Mouse (Mus musculus): ENCODE results near the gene Atf7.

Gene Atf7

GRCm38 (mm10) chr15:102547478-102547877, 77.8 kb downstream of the Atf7 start:
- no peak for DNase-seq (ENCODE audit: low spot score in 2 of 2)

GRCm38 (mm10) chr15:102546677-102547427, 78.4 kb downstream of the Atf7 start:
- DNase-seq (ENCODE audit: low spot score in 2 of 2), result no peak

- no peak for DNase-seq (ENCODE audit: low spot score in 2 of 2)
These were observed 79.0 kb downstream of the Atf7 start for GRCm38 (mm10) chr15:102546246-102546645.

GRCm38 (mm10) chr15:102544801-102545200, 80.5 kb downstream of the Atf7 start:
- DNase-seq (ENCODE audit: low spot score in 2 of 2), result no peak

GRCm38 (mm10) chr15:102533926-102534325, 91.3 kb downstream of the Atf7 start:
- DNase-seq (ENCODE audit: low spot score in 2 of 2), result no peak

GRCm38 (mm10) chr15:102532106-102532900, 93.0 kb downstream of the Atf7 start:
- no peak for DNase-seq (ENCODE audit: low spot score in 2 of 2)

GRCm38 (mm10) chr15:102531586-102531985, 93.7 kb downstream of the Atf7 start:
- no peak for DNase-seq (ENCODE audit: low spot score in 2 of 2)

- DNase-seq (ENCODE audit: low spot score in 2 of 2), result no peak
These were observed 94.7 kb downstream of the Atf7 start for GRCm38 (mm10) chr15:102530566-102530965.

GRCm38 (mm10) chr15:102528396-102528795, 96.9 kb downstream of the Atf7 start:
- DNase-seq (ENCODE audit: low spot score in 2 of 2), result no peak

- no peak for DNase-seq (ENCODE audit: low spot score in 2 of 2)
These were observed 97.3 kb downstream of the Atf7 start for GRCm38 (mm10) chr15:102527936-102528335.

- no peak for DNase-seq (ENCODE audit: low spot score in 2 of 2)
These were observed 98.9 kb downstream of the Atf7 start for GRCm38 (mm10) chr15:102526111-102527002.

GRCm38 (mm10) chr15:102524892-102525485, 100.3 kb downstream of the Atf7 start, which contains the start of gene Npff:
Gene Npff (minus strand): TSS chr15:102524942.
- peak; percentile 62 to 70 for DNase-seq (ENCODE audit: low spot score in 2 of 2)

GRCm38 (mm10) chr15:102521480-102521879, 103.8 kb downstream of the Atf7 start:
- DNase-seq (ENCODE audit: low spot score in 2 of 2), result no peak

GRCm38 (mm10) chr15:102520416-102520815, 104.8 kb downstream of the Atf7 start:
- DNase-seq (ENCODE audit: low spot score in 2 of 2), result no peak

- DNase-seq (ENCODE audit: low spot score in 2 of 2), result no peak
These were observed 105.8 kb downstream of the Atf7 start for GRCm38 (mm10) chr15:102519211-102520141.

GRCm38 (mm10) chr15:102518859-102519201, 106.4 kb downstream of the Atf7 start:
- DNase-seq (ENCODE audit: low spot score in 2 of 2), result no peak

- peak; percentile 98 for DNase-seq (ENCODE audit: low spot score in 2 of 2)
These were observed 107.0 kb downstream of the Atf7 start, which contains the start of gene Tarbp2 for GRCm38 (mm10) chr15:102517976-102518858. Gene Tarbp2 (plus strand): TSS chr15:102518192.

GRCm38 (mm10) chr15:102517631-102517975, 107.7 kb downstream of the Atf7 start:
- no peak for DNase-seq (ENCODE audit: low spot score in 2 of 2)

GRCm38 (mm10) chr15:102516728-102517404, 108.4 kb downstream of the Atf7 start, which contains the start of gene Map3k12:
Gene Map3k12 (minus strand): TSS chr15:102517064.
- no peak for DNase-seq (ENCODE audit: low spot score in 2 of 2)

All from natural killer cell, adult 2 months (primary cell).